Mouse (Mus musculus) embryonic facial prominence, embryonic 13.5 days (tissue): ENCODE measurements around the gene Atad1. TPM values are rescaled to one million over a fixed set of nuclear protein-coding genes. Genes with fewer than 3 reads are reported as not detected.
"Not testable (repeated sequence)": the region's sequence is repeated elsewhere in the genome, so short reads cannot be mapped to it uniquely, and the experiment has no call there.

ENCODE experiments used
- ATAC-seq: fragments of 200-750 bp; cut with Nextera tagmentation; 2 replicates; pipeline ENCODE4 v1.8.0; 2017; ENCODE audit warnings: low read depth; ENCODE audit not compliant: insufficient number of reproducible peaks, insufficient read depth, low FRiP score, low TSS enrichment
- H3K27ac ChIP-seq: fragments of 300-500 bp; sonication (generic); 2 replicates; pipeline ENCODE4 v1.5.1; 2015; ENCODE audit warnings: moderate library complexity, mild to moderate bottlenecking, inconsistent platforms
- H3K27me3 ChIP-seq: fragments of 300-500 bp; sonication (generic); 2 replicates; pipeline ENCODE4 v1.6.1; 2015; ENCODE audit warnings: mild to moderate bottlenecking, inconsistent platforms
- H3K36me3 ChIP-seq: fragments of 300-500 bp; sonication (generic); 2 replicates; pipeline ENCODE4 v1.6.1; 2015; ENCODE audit warnings: mild to moderate bottlenecking, inconsistent platforms
- H3K4me1 ChIP-seq: fragments of 300-500 bp; sonication (generic); 2 replicates; pipeline ENCODE4 v1.6.1; 2015; ENCODE audit warnings: inconsistent platforms
- H3K4me2 ChIP-seq: fragments of 300-500 bp; sonication (generic); 2 replicates; pipeline ENCODE4 v1.6.1; 2015; ENCODE audit warnings: moderate library complexity, mild to moderate bottlenecking, inconsistent platforms
- H3K4me3 ChIP-seq: fragments of 300-500 bp; sonication (generic); 2 replicates; pipeline ENCODE4 v1.5.1; 2015; ENCODE audit warnings: mild to moderate bottlenecking, inconsistent platforms
- H3K9ac ChIP-seq: fragments of 300-500 bp; sonication (generic); 2 replicates; pipeline ENCODE4 v1.6.1; 2015; ENCODE audit warnings: mild to moderate bottlenecking, inconsistent platforms
- H3K9me3 ChIP-seq: fragments of 300-500 bp; sonication (generic); 2 replicates; pipeline ENCODE4 v1.6.1; 2016; ENCODE audit warnings: inconsistent platforms
- WGBS: fragments of 180-500 bp; shearing (Covaris S2); methylation state at CpG from one replicate; pipeline ENCODE4 v1.1.7; 2015; ENCODE audit warnings: mixed read lengths; 5-methylcytosine and 5-hydroxymethylcytosine counted together
- polyA plus RNA-seq: library from polyadenylated mRNA; unstranded; fragments of >200 nt; fragmentation: Nextera tagmentation; extraction: Ambion mirVana; gene quantifications from 2 replicates; pipeline ENCODE4 v1.2.1, GENCODE M21; 2015

Atad1 gene
- polyA plus RNA-seq, 1 experiment from 2014 or later = 67.0 TPM

- ATAC-seq = peak; percentile 78
- Histone ChIP-seq H3K4me1 (peaks cover 15% of the 10 kb centered on the region), H3K27me3 (no peaks in the 10 kb centered on the region), H3K36me3 (no peaks in the 10 kb centered on the region), H3K27ac (peak overlapping the region; percentile 55; the same call in 1 of the 2 replicates), H3K4me2 (peak overlapping the region; percentile 80), H3K9me3 (no peaks in the 10 kb centered on the region), H3K4me3 (peak overlapping the region; percentile 96), H3K9ac (peak overlapping the region; percentile 93)
- WGBS = 0% methylated on average over 11 of the region's 11 CpGs
These were observed 27.0 kb downstream of the Atad1 start for GRCm38 (mm10) chr19:32712588-32713042.

GRCm38 (mm10) chr19:32711761-32712541 lies 27.6 kb downstream of the Atad1 start:
- Histone ChIP-seq H3K4me2 (peak overlapping the region; percentile 80), H3K36me3 (no peaks in the 10 kb centered on the region), H3K9ac (peak overlapping the region; percentile 93), H3K27me3 (no peaks in the 10 kb centered on the region), H3K4me1 (peaks cover 15% of the 10 kb centered on the region), H3K4me3 (peak overlapping the region; percentile 96), H3K27ac (peak overlapping the region; percentile 84), H3K9me3 (no peaks in the 10 kb centered on the region)
- ATAC-seq = peak; percentile 93
- under 1% methylated on average over 61 of the region's 63 CpGs for WGBS

GRCm38 (mm10) chr19:32710288-32710687 lies 29.3 kb downstream of the Atad1 start:
- Histone ChIP-seq H3K9me3 (no peaks in the 10 kb centered on the region), H3K9ac (no peak overlapping the region), H3K4me2 (no peak overlapping the region), H3K4me3 (no peak overlapping the region; the same call in 1 of the 2 replicates), H3K27me3 (no peaks in the 10 kb centered on the region), H3K36me3 (peaks cover 13% of the 10 kb centered on the region), H3K27ac (no peak overlapping the region), H3K4me1 (peaks cover 15% of the 10 kb centered on the region)
- WGBS = 66% methylated on average over 3 of the region's 3 CpGs
- ATAC-seq = no peak

GRCm38 (mm10) chr19:32708996-32709395 lies 30.6 kb downstream of the Atad1 start:
- WGBS = 91% methylated on average over 5 of the region's 5 CpGs
- H3K9ac ChIP-seq = no peak overlapping the region
- H3K4me3 ChIP-seq = no peak overlapping the region
- no peak for ATAC-seq
- peaks cover 26% of the 10 kb centered on the region for H3K36me3 ChIP-seq
- peaks cover 15% of the 10 kb centered on the region for H3K4me1 ChIP-seq
- no peaks in the 10 kb centered on the region for H3K27me3 ChIP-seq
- H3K27ac ChIP-seq = no peak overlapping the region
- no peaks in the 10 kb centered on the region for H3K9me3 ChIP-seq
- H3K4me2 ChIP-seq = no peak overlapping the region

GRCm38 (mm10) chr19:32702191-32702590 lies 37.4 kb downstream of the Atad1 start:
- Histone ChIP-seq H3K36me3 (peaks cover 67% of the 10 kb centered on the region), H3K4me2 (no peak overlapping the region), H3K4me3 (no peak overlapping the region), H3K9me3 (no peaks in the 10 kb centered on the region), H3K27me3 (no peaks in the 10 kb centered on the region), H3K4me1 (no peaks in the 10 kb centered on the region), H3K27ac (no peak overlapping the region), H3K9ac (no peak overlapping the region)
- ATAC-seq = no peak
- 78% methylated on average over 3 of the region's 3 CpGs for WGBS

GRCm38 (mm10) chr19:32696674-32697073 lies 42.9 kb downstream of the Atad1 start:
- ATAC-seq = no peak
- Histone ChIP-seq H3K27me3 (no peaks in the 10 kb centered on the region), H3K27ac (no peak overlapping the region), H3K4me3 (no peak overlapping the region), H3K9ac (no peak overlapping the region), H3K36me3 (peaks cover 72% of the 10 kb centered on the region), H3K4me2 (no peak overlapping the region), H3K9me3 (no peaks in the 10 kb centered on the region), H3K4me1 (no peaks in the 10 kb centered on the region)
- 88% methylated on average over 2 of the region's 2 CpGs for WGBS

GRCm38 (mm10) chr19:32689724-32690123 lies 49.9 kb downstream of the Atad1 start:
- 69% methylated on average over 6 of the region's 6 CpGs for WGBS

GRCm38 (mm10) chr19:32688227-32688626 lies 51.4 kb downstream of the Atad1 start:
- peaks cover 38% of the 10 kb centered on the region for H3K36me3 ChIP-seq
- H3K4me1 ChIP-seq, H3K9me3 ChIP-seq, H3K4me3 ChIP-seq, H3K4me2 ChIP-seq, H3K9ac ChIP-seq, H3K27ac ChIP-seq, ATAC-seq, H3K27me3 ChIP-seq: not testable (repeated sequence)
- 80% methylated on average over 3 of the region's 3 CpGs for WGBS

More at GRCm38 (mm10) chr19:32689724-32690123, 49.9 kb downstream of the Atad1 start:
- Histone ChIP-seq H3K27me3 (no peaks in the 10 kb centered on the region), H3K9ac (no peak overlapping the region), H3K4me1 (no peaks in the 10 kb centered on the region), H3K4me3 (no peak overlapping the region), H3K9me3 (no peaks in the 10 kb centered on the region), H3K4me2 (no peak overlapping the region), H3K27ac (no peak overlapping the region), H3K36me3 (peaks cover 52% of the 10 kb centered on the region)
- no peak for ATAC-seq

- H3K4me2 ChIP-seq = no peak overlapping the region
- H3K4me3 ChIP-seq = no peak overlapping the region
- H3K27ac ChIP-seq = no peak overlapping the region
- no peaks in the 10 kb centered on the region for H3K4me1 ChIP-seq
- 81% methylated on average over 5 of the region's 5 CpGs for WGBS
- H3K36me3 ChIP-seq = peaks cover 38% of the 10 kb centered on the region
- no peak overlapping the region for H3K9ac ChIP-seq
- no peaks in the 10 kb centered on the region for H3K27me3 ChIP-seq
- no peak for ATAC-seq
- no peaks in the 10 kb centered on the region for H3K9me3 ChIP-seq
These were observed 51.9 kb downstream of the Atad1 start for GRCm38 (mm10) chr19:32687721-32688120.

GRCm38 (mm10) chr19:32683081-32683480 lies 56.5 kb downstream of the Atad1 start:
- ATAC-seq = no peak
- H3K4me2 ChIP-seq = no peak overlapping the region
- H3K4me1 ChIP-seq = no peaks in the 10 kb centered on the region
- no peak overlapping the region for H3K27ac ChIP-seq
- H3K9ac ChIP-seq = no peak overlapping the region
- H3K9me3 ChIP-seq = no peaks in the 10 kb centered on the region
- peaks cover 44% of the 10 kb centered on the region for H3K36me3 ChIP-seq
- H3K4me3 ChIP-seq = no peak overlapping the region
- no peaks in the 10 kb centered on the region for H3K27me3 ChIP-seq
- WGBS = 94% methylated on average over 5 of the region's 5 CpGs

GRCm38 (mm10) chr19:32680894-32681293 lies 58.7 kb downstream of the Atad1 start:
- H3K9ac ChIP-seq = no peak overlapping the region
- peaks cover 37% of the 10 kb centered on the region for H3K36me3 ChIP-seq
- H3K9me3 ChIP-seq = no peaks in the 10 kb centered on the region
- WGBS = 91% methylated on average over 2 of the region's 2 CpGs
- H3K27me3 ChIP-seq = no peaks in the 10 kb centered on the region
- ATAC-seq = no peak
- H3K27ac ChIP-seq = no peak overlapping the region
- no peak overlapping the region for H3K4me2 ChIP-seq
- H3K4me3 ChIP-seq = no peak overlapping the region
- H3K4me1 ChIP-seq = no peaks in the 10 kb centered on the region

GRCm38 (mm10) chr19:32675766-32676165 lies 63.8 kb downstream of the Atad1 start:
- no peak overlapping the region for H3K4me3 ChIP-seq
- ATAC-seq = no peak
- H3K9me3 ChIP-seq = no peaks in the 10 kb centered on the region
- peaks cover 42% of the 10 kb centered on the region for H3K36me3 ChIP-seq
- H3K27ac ChIP-seq = no peak overlapping the region
- WGBS = 91% methylated on average over 3 of the region's 3 CpGs
- H3K4me2 ChIP-seq = no peak overlapping the region
- no peaks in the 10 kb centered on the region for H3K27me3 ChIP-seq
- no peaks in the 10 kb centered on the region for H3K4me1 ChIP-seq
- no peak overlapping the region for H3K9ac ChIP-seq
